Mouse (Mus musculus) E14TG2a.4 (cell line): ENCODE data around the gene Sgcb.

Experiments used
- CTCF ChIP-seq: conservative IDR thresholded peaks from 2 replicates; pipeline ENCODE4 v1.5.1; 2014; ENCODE audit warnings: low read length
- NANOG ChIP-seq: IDR thresholded peaks from 2 replicates; pipeline ENCODE4 v1.6.1; 2014; ENCODE audit warnings: borderline replicate concordance, low read length, mixed read lengths
- POU5F1 ChIP-seq: IDR thresholded peaks from 2 replicates; pipeline ENCODE4 v1.6.1; 2014; ENCODE audit warnings: low read length, borderline replicate concordance

DNA sequence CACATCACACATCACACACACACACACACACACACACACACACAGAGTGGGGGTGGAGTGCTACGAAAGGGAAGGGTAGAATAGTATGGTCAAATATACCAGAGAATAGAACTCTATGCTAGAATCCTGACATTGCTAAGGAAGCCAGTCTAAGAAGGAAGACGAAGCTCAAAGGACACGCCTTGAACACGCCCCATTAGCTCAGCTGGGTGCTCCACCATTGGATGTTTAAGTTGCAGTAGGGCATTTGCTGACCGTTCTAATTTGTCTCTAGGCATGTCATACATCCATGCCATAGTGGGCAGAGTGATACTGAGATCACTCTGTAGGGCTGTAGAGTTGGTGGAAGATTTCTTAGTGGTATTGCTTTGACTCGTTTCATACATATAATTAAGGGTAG lies 35.6 kb upstream of the Sgcb start:
- no peak for TF ChIP-seq CTCF
- TF ChIP-seq NANOG: no peak
- no peak for TF ChIP-seq POU5F1
